Mouse (Mus musculus): ENCODE results near the gene Cntn5. TPM values are rescaled to one million over a fixed set of nuclear protein-coding genes. Genes with fewer than 3 reads are reported as not detected.

Gene Cntn5
- 3.5 and 6.0 TPM in 2 replicates for polyA plus RNA-seq (2016; fragmentation: Nextera tagmentation; extraction: Ambion mirVana)

GRCm38 (mm10) chr9:10904616-10905363, at the start of gene Cntn5:
Gene Cntn5 (minus strand): TSS chr9:10904775.
- peaks cover 3% of the 10 kb centered on the region; the same call in 1 of the 2 replicates for H3K27me3 ChIP-seq
- peak; percentile 88 for ATAC-seq (ENCODE audit: low FRiP score, low read depth)
- peak within 1 kb of the TSS; percentile 47 for H3K9ac ChIP-seq (replicated peaks)
- no peaks in the 10 kb centered on the region for H3K36me3 ChIP-seq
- H3K4me1 ChIP-seq, result peaks cover 14% of the 10 kb centered on the region
- no peak within 1 kb of the TSS for H3K27ac ChIP-seq (replicated peaks)
- WGBS, result 4% methylated on average over 28 of the region's 28 CpGs
- H3K4me3 ChIP-seq, result peak within 1 kb of the TSS; percentile 48
- peak within 1 kb of the TSS; percentile 68 for H3K4me2 ChIP-seq (replicated peaks)
- no peaks in the 10 kb centered on the region for H3K9me3 ChIP-seq

GRCm38 (mm10) chr9:10950470-10950869, 45.9 kb upstream of the Cntn5 start:
- Histone ChIP-seq H3K4me2 (replicated peaks) (no peak overlapping the region), H3K4me1 (no peaks in the 10 kb centered on the region), H3K9me3 (no peaks in the 10 kb centered on the region), H3K9ac (replicated peaks) (no peak overlapping the region), H3K27me3 (no peaks in the 10 kb centered on the region), H3K4me3 (no peak overlapping the region), H3K36me3 (no peaks in the 10 kb centered on the region), H3K27ac (replicated peaks) (no peak overlapping the region)
- ATAC-seq (ENCODE audit: low FRiP score, low read depth), result no peak

GRCm38 (mm10) chr9:10909573-10909972, 5.0 kb upstream of the Cntn5 start:
- H3K4me2 ChIP-seq (replicated peaks), result no peak overlapping the region
- H3K4me3 ChIP-seq, result no peak overlapping the region
- H3K27me3 ChIP-seq, result peaks cover 3% of the 10 kb centered on the region; the same call in 1 of the 2 replicates
- WGBS, result 24% methylated on average over 5 of the region's 5 CpGs
- no peaks in the 10 kb centered on the region for H3K36me3 ChIP-seq
- H3K9me3 ChIP-seq, result no peaks in the 10 kb centered on the region
- ATAC-seq (ENCODE audit: low FRiP score, low read depth), result peak; percentile 55
- no peak overlapping the region for H3K9ac ChIP-seq (replicated peaks)
- H3K4me1 ChIP-seq, result peaks cover 9% of the 10 kb centered on the region
- no peak overlapping the region for H3K27ac ChIP-seq (replicated peaks)

GRCm38 (mm10) chr9:10905696-10906095, 1.1 kb upstream of the Cntn5 start:
- Histone ChIP-seq H3K27ac (replicated peaks) (no peak overlapping the region), H3K9ac (replicated peaks) (no peak overlapping the region), H3K4me3 (no peak overlapping the region), H3K27me3 (peaks cover 3% of the 10 kb centered on the region; the same call in 1 of the 2 replicates), H3K4me1 (peaks cover 14% of the 10 kb centered on the region), H3K4me2 (replicated peaks) (no peak overlapping the region), H3K9me3 (no peaks in the 10 kb centered on the region), H3K36me3 (no peaks in the 10 kb centered on the region)
- WGBS, result 74% methylated on average over 9 of the region's 9 CpGs
- no peak for ATAC-seq (ENCODE audit: low FRiP score, low read depth)

- Histone ChIP-seq H3K9me3 (no peaks in the 10 kb centered on the region), H3K4me1 (no peaks in the 10 kb centered on the region), H3K9ac (replicated peaks) (no peak overlapping the region), H3K27ac (replicated peaks) (no peak overlapping the region), H3K27me3 (no peaks in the 10 kb centered on the region), H3K4me3 (no peak overlapping the region), H3K36me3 (no peaks in the 10 kb centered on the region), H3K4me2 (replicated peaks) (no peak overlapping the region)
- ATAC-seq (ENCODE audit: low FRiP score, low read depth), result no peak
- WGBS, result 53% methylated on average over 1 of the region's 1 CpGs
Measured at GRCm38 (mm10) chr9:10879758-10880157, 24.8 kb downstream of the Cntn5 start.

GRCm38 (mm10) chr9:10873881-10874280, 30.7 kb downstream of the Cntn5 start:
- Histone ChIP-seq H3K9me3 (no peaks in the 10 kb centered on the region), H3K4me2 (replicated peaks) (no peak overlapping the region), H3K4me3 (no peak overlapping the region), H3K27me3 (no peaks in the 10 kb centered on the region), H3K9ac (replicated peaks) (no peak overlapping the region), H3K27ac (replicated peaks) (no peak overlapping the region), H3K36me3 (no peaks in the 10 kb centered on the region), H3K4me1 (no peaks in the 10 kb centered on the region)
- ATAC-seq (ENCODE audit: low FRiP score, low read depth), result no peak
- 84% methylated on average over 3 of the region's 3 CpGs for WGBS

- Histone ChIP-seq H3K4me3 (no peak overlapping the region), H3K9ac (replicated peaks) (no peak overlapping the region), H3K4me1 (no peaks in the 10 kb centered on the region), H3K4me2 (replicated peaks) (no peak overlapping the region), H3K36me3 (no peaks in the 10 kb centered on the region), H3K27ac (replicated peaks) (no peak overlapping the region), H3K9me3 (no peaks in the 10 kb centered on the region), H3K27me3 (no peaks in the 10 kb centered on the region)
- WGBS, result 93% methylated on average over 3 of the region's 3 CpGs
- ATAC-seq (ENCODE audit: low FRiP score, low read depth), result no peak
Measured at GRCm38 (mm10) chr9:10856204-10856892, 48.2 kb downstream of the Cntn5 start.

- no peaks in the 10 kb centered on the region for H3K9me3 ChIP-seq
- H3K27me3 ChIP-seq, result no peaks in the 10 kb centered on the region
- no peak overlapping the region for H3K9ac ChIP-seq (replicated peaks)
- no peaks in the 10 kb centered on the region for H3K4me1 ChIP-seq
- H3K4me3 ChIP-seq, result no peak overlapping the region
- no peaks in the 10 kb centered on the region for H3K36me3 ChIP-seq
- 78% methylated on average over 1 of the region's 1 CpGs for WGBS
- H3K4me2 ChIP-seq (replicated peaks), result no peak overlapping the region
- ATAC-seq (ENCODE audit: low FRiP score, low read depth), result no peak
- no peak overlapping the region for H3K27ac ChIP-seq (replicated peaks)
Measured at GRCm38 (mm10) chr9:10816711-10817110, 87.9 kb downstream of the Cntn5 start.

- no peaks in the 10 kb centered on the region for H3K9me3 ChIP-seq
- H3K36me3 ChIP-seq, result no peaks in the 10 kb centered on the region
- H3K27ac ChIP-seq (replicated peaks), result no peak overlapping the region
- no peak overlapping the region for H3K9ac ChIP-seq (replicated peaks)
- no peak overlapping the region for H3K4me2 ChIP-seq (replicated peaks)
- no peak overlapping the region for H3K4me3 ChIP-seq
- H3K27me3 ChIP-seq, result no peaks in the 10 kb centered on the region
- ATAC-seq (ENCODE audit: low FRiP score, low read depth), result no peak
- WGBS, result 58% methylated on average over 1 of the region's 1 CpGs
- H3K4me1 ChIP-seq, result no peaks in the 10 kb centered on the region
Measured at GRCm38 (mm10) chr9:10797158-10797557, 107.4 kb downstream of the Cntn5 start.

GRCm38 (mm10) chr9:10795102-10795501, 109.5 kb downstream of the Cntn5 start:
- Histone ChIP-seq H3K36me3 (no peaks in the 10 kb centered on the region), H3K4me1 (no peaks in the 10 kb centered on the region), H3K4me2 (replicated peaks) (no peak overlapping the region), H3K27me3 (no peaks in the 10 kb centered on the region), H3K9me3 (no peaks in the 10 kb centered on the region), H3K27ac (replicated peaks) (no peak overlapping the region), H3K4me3 (no peak overlapping the region), H3K9ac (replicated peaks) (no peak overlapping the region)
- ATAC-seq (ENCODE audit: low FRiP score, low read depth), result no peak
- 69% methylated on average over 2 of the region's 2 CpGs for WGBS

GRCm38 (mm10) chr9:10731878-10732277, 172.7 kb downstream of the Cntn5 start:
- Histone ChIP-seq H3K27me3 (no peaks in the 10 kb centered on the region), H3K4me2 (replicated peaks) (no peak overlapping the region), H3K4me1 (no peaks in the 10 kb centered on the region), H3K4me3 (no peak overlapping the region), H3K36me3 (no peaks in the 10 kb centered on the region), H3K9ac (replicated peaks) (no peak overlapping the region), H3K27ac (replicated peaks) (no peak overlapping the region), H3K9me3 (no peaks in the 10 kb centered on the region)
- no peak for ATAC-seq (ENCODE audit: low FRiP score, low read depth)
- WGBS, result 92% methylated on average over 2 of the region's 2 CpGs

- H3K4me3 ChIP-seq, result no peak overlapping the region
- H3K9ac ChIP-seq (replicated peaks), result no peak overlapping the region
- no peak overlapping the region for H3K4me2 ChIP-seq (replicated peaks)
- WGBS, result 88% methylated on average over 2 of the region's 2 CpGs
- H3K4me1 ChIP-seq, result no peaks in the 10 kb centered on the region
- H3K9me3 ChIP-seq, result no peaks in the 10 kb centered on the region
- no peaks in the 10 kb centered on the region for H3K27me3 ChIP-seq
- no peak overlapping the region for H3K27ac ChIP-seq (replicated peaks)
- no peak for ATAC-seq (ENCODE audit: low FRiP score, low read depth)
- H3K36me3 ChIP-seq, result no peaks in the 10 kb centered on the region
Measured at GRCm38 (mm10) chr9:10724191-10724590, 180.4 kb downstream of the Cntn5 start.
